Mouse (Mus musculus): ENCODE measurements around the gene Rnf213.

Rnf213 gene

DNA sequence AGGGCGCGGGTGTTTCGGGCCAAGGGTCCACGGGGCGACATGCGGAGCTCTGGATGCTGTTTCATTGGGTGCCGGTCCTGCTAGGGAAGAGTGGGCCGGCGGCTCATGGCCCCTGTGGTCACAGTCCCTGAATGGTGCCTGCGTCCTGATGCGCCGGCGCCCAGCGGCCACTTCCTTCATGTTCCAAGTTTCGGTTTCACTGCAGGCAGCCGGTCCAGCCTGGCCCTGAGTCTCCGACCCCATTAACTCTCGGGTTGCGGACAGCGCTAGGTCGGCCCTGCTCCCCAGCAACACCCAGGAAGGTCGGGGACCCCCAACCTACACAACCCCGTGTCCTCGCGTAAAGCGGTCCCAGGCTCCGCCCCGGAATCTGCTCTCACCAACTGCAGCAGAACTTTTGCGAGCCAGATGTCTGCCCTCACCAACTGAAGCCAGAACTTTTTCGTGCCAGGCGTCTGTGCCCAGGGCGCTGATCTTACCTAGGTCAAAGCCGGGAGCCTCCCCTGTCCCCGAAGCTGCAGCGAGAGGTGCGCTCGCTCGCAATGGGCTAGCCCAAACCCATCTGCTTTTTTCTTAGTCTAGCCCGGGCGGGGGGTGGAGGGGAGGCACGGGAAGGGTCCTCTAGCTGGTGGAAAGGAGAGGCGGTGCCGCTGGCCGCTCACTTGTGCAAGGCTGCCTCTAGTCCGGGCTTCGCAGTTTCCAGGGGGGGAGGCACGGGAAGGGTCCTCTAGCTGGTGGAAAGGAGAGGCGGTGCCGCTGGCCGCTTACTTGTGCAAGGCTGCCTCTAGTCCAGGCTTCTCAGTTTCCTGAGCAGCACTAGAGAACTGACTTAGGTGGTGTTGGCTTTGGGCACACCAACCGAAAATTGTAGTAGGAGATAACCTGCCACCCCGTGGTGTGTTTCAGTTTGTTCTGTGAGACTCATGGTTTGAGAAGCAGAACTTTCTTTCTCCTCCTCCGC, 2.3 kb upstream of the Rnf213 start:
- DNase-seq (ENCODE audit: low read depth, low spot score), result peak; percentile 75

DNA sequence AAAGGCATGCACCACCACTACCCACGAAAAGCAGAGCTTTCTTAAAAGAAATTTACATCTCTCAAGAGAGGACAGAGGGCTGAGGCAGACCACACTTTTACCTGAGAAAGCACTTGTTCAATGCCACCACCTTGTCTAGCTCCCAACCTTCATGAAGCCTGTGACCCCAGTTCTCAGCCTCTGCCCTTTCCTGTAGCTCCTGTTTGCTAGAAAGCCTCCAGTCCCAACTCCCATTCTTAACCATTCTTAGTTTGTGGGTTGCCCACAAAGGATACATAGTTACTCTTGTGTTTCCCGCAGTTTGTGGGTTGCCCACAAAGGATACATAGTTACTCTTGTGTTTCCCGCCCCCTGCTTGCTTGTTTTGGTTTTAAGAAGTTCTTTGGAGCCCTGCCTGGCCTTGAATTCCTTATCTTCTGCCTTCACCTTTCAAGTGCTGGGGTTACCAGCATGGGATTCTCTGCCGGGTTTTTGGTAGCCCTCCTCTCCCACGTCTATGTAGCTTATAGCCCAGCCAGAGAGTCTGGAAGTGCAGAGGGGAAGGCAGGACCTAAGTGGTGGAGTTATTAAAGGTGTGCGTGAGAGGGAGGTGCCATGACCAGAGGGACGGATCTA, 1.4 kb upstream of the Rnf213 start:
- peak; percentile 42 for DNase-seq (ENCODE audit: low read depth, low spot score)

DNA sequence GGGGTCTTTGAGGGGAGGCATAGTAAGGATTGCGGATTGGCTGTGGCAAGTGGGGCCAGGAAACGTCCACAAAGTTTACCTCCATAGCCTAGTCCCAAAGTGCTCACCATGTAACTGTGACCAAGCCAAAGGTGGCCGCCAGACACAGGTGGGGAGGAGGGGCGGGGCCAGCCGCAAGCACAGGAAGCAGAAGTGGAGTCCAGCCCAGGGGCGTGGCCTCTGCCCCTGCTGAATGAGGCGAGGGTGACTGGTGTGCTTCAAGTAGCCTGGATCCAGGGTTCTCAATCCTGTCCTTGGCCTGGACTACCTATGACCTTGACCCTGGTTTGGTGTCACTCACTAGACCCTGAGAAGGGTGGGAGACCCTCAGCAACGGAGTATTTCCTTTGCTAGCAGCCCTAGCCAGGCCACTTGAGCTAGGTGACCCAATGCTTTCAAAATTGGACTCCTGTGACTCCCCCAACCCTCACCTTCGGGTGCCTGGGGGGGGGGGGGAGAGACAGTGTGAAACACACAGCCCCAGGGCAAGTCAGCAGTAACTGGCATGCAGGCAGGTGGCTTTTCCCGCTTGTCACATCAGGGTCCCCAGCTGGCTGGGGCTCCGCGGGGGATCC, 792 bp upstream of the Rnf213 start:
- peak; percentile 45 for DNase-seq (ENCODE audit: low read depth, low spot score)

DNA sequence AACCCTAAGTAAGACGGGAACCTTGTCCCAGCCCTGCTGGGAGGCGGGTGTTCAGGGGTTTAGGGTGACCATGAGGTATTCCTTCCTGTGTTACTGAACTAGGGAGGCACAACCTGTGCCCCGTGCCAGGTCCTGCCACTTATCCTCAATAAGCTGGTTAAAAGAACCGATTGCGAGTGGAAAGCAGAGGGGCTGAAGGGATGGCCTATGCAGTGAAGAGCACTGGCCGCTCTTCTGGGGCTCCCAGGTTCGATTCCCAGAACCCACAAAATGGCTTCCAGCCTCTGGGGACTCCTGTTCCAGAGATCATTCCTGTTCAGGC, 544 bp downstream of the Rnf213 start:
- no peak for DNase-seq (ENCODE audit: low read depth, low spot score)

DNA sequence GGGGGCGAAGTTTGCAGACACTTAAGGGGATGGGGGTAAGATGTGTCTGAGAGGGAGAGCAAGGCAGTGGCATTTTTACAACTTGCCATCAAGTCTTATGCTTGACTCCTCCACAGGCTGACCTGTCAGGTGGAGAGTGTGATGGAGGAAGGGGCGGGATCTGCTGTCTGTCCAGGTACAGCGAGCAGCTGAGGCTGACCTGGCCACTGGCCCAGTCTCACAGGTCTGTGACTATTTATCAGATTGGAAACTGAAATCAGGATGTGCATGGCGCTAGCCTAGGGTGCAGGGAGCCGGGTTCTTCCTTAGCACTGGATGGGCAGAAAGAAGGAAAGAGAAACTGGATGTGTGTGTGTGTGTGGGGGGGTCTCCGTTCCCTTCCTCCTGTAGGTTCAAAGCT, 1.3 kb downstream of the Rnf213 start:
- peak; percentile 12 for DNase-seq (ENCODE audit: low read depth, low spot score)

DNA sequence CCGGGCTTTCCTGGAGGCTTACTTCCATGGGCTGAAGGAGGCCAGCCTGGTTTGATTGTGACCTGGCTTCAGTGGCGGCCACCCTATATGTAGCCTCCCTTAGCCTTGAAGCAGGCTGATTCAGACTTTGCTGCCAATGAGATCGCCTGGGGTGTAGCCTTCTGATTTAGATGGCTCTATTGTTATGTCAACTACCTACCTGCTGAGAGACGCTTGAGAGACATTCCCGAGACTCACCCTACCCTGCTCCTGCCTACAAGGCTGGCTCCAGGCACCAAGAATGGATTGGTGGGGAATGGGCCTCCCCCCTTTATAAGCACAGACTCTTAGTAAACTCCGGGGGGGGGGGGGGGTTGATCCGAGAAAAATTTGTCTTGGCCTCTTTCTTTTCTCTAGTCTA, 2.5 kb downstream of the Rnf213 start:
- DNase-seq (ENCODE audit: low read depth, low spot score), result no peak

DNA sequence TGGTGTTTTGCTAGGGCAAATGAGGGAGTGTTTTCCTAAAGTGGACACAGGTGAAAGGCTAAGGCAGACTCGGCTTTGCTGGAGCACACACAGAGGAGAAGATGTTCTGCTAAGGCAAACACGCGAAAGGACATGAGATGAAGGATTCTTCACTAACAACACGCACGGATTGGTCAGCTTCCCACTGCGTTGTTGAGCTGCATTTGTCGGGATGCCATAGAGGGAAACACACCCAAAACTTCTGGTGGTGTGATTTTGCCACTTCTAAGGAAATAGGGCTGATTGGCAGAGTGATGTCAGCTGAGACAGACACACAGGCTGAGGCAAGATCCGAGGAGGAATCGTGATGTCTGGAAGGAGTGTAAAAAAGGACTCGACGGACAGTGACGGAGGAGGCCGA, 3.0 kb downstream of the Rnf213 start:
- DNase-seq (ENCODE audit: low read depth, low spot score), result no peak

DNA sequence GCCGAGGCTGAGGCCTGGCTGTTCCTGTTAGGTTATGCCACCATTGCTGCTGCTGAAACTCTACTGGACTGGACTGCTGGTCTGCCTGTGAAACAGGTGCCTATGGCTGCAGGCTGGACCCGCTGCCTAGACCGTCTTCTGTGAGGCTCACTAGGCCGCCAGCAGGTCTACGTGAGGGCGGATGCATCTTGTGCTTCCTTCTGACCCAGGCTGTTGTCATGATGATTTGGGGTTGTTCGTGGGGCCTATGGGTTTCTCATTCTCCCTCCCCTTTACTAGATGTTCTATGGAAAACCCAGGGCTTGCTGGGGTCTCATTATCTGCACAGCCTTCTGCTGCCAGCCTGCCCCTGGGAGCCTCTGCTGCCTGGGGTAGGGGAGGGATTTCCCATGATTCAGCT, 3.6 kb downstream of the Rnf213 start:
- DNase-seq (ENCODE audit: low read depth, low spot score), result no peak

DNA sequence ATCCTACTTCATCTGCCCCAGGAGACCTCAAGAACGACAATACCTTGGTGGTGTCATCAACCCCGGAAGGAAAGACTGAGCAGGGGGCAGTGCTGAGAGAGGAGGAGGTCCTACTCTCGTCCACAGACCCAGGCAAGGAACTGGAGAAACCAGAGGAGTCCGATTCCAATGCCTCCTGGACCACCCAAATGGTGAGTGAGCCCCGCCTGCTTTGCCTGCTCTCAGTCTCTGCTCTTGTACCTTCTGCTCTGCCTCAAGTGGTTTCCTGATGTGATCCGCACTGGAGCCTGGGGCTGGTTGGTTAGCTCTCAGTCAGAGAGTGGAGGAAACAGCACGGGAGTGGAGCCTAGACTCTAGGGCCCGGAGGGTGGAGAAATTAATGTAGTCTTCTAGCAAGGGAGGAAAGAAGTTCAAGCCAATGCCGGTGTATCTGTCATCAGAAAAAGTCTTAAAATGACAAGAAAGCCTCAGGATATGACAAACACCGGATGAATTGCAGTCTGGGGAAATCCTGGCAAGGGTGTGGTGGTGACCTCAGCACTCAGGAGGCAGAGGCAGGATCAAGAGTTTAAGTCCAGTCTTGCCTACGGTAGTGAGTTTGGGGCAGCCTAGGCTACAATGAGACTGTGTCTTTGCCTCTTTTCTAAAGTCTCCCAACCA, 9.7 kb downstream of the Rnf213 start:
- DNase-seq (ENCODE audit: low read depth, low spot score), result peak; percentile 63

DNA sequence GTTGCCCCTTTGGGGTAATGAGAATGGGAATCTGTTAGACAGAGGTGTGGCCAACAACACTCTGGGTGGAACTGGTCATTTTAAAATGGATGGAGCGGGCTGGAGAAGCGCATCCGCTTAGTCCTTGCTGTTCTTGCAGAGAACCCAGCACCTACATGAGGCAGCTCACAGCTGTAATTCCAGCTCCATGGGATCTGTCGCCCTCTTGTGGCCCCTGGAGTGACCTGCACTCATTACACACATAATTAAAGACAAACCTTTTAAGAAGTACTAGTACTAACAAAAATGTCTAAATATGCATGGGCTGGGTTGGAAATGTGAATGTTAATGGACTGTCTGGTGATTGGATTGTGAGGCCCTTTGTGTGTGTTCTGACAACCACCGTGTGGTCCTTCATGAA, 11.7 kb downstream of the Rnf213 start:
- DNase-seq (ENCODE audit: low read depth, low spot score), result peak; percentile 71

DNA sequence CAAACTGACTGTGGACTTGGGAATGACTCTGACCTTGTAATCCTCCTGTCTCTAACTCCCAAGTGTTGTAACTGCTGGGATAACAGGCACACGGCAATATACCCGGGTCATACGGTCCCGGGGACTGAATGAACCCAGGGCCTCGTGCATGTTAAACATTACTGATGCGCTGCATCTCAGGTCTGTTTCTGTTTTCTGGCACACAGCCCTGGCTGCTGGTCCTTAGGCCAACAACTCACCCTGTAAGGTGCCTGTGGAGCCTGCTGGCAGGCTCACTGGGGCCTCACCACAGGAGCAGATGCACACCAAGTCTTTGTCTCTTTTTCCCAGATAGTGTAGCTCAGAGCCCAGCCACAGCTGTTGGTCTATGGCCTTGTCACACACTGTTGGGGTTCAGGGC, 14.5 kb downstream of the Rnf213 start:
- DNase-seq (ENCODE audit: low read depth, low spot score), result no peak

DNA sequence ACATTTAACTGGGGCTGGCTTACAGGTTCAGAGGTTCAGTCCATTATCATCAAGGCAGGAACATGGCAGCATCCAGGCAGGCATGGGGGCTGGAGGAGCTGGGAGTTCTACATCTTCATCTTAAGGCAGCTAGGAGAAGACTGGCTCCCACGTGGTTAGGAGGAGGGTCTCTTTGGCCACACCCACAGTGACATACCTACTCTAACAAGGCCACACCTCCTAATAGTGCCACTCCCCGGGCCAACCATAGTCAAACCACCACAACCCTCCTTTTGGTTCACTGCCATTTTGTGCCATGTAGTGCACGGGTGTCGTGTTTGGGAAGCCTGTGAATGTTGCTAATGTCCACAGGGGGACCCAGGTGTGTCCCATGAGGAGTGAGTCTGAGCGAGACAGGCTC, 15.1 kb downstream of the Rnf213 start:
- no peak for DNase-seq (ENCODE audit: low read depth, low spot score)

DNA sequence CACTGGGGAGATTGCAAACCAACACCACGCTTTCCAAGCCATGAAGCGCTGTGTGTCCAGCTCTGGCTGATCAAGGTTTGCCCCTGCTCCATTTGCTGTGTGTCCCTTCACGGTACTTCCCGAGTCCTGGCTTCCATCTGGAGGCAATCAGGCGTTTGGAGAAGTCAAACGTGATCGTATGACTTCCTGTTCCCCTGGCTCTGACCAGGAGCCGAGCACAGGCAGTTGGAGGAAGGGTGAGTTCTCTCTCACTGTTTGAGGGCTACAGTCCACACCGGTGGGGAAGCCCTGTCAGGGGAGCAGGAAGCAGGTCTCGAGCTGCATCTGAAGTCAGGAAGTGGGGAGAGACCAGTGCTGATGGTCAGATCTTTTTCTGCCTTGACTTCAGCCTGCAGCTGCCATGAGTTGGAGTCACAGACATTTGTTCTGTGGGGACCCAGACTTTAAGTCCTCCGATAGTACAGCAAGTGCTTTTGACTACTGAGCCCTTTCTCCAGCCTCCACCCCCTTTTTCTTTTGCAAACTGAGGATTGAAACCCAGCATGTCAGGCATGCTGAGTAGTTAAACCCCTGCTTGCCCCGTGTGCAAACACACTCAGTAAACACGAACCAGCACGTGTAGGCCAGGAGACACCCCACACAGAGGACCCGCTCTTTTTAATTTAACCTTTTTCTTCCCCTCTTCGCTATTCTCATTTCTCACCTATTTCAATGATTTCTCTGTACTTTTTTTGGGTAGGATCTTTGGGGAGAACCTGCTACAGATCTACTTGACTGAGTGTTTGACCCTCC, 26.6 kb downstream of the Rnf213 start:
- DNase-seq (ENCODE audit: low read depth, low spot score), result no peak

DNA sequence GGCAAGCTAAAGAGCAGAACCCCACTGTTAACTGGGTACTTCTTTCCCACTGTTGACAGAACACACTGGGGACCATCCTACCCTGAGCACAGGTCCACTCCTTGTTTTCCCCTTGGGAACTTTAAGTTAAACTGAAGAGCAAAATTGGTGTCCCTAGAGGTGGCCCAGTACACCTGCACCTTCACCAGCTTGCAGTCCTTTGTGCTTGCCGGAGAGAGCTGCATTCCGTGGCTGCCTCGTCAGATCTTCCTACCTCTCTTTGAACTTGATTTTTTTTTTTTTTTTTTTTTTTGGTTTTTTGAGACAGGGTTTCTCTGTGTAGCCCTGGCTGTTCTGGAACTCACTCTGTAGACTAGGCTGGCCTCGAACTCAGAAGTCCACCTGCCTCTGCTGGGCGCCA, 27.5 kb downstream of the Rnf213 start:
- DNase-seq (ENCODE audit: low read depth, low spot score), result no peak

DNA sequence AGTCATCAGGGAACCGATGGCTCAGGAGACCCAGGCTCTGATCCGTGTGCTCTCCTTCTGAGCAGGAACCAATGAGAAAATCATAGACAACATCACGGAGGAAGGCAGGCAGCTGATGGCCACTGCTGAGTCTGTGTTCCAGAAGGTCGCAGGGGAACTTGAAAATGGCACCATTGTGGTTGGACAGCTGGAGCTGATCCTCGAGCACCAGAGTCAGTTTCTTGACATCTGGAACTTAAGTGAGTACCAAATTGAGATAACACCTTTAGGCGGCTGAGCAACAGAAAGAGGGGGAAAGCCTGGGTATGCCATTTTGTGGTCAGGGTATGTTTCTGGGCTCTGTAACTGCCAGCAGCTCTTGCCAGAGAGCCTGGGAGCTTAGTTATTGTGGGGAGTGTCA, 34.5 kb downstream of the Rnf213 start:
- no peak for DNase-seq (ENCODE audit: low read depth, low spot score)

DNA sequence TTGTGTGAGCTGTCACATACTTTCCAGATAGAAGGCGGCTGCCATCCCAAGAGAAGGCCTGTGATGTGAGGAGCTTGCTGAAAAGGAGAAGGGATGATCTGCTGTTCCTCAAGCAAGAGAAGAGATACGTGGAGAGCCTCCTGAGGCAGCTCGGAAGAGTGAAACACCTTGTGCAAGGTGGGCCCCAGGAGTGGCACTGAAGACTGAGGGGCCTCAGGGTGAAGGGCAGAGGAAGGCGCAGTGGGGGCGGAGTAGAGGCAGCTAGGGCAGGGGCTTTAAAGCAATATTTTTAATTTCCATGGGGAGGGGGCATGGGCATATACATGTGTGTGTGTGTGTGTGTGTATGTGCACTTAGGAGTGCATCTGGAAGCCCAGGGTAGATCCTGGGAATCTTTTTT, 35.1 kb downstream of the Rnf213 start:
- no peak for DNase-seq (ENCODE audit: low read depth, low spot score)

DNA sequence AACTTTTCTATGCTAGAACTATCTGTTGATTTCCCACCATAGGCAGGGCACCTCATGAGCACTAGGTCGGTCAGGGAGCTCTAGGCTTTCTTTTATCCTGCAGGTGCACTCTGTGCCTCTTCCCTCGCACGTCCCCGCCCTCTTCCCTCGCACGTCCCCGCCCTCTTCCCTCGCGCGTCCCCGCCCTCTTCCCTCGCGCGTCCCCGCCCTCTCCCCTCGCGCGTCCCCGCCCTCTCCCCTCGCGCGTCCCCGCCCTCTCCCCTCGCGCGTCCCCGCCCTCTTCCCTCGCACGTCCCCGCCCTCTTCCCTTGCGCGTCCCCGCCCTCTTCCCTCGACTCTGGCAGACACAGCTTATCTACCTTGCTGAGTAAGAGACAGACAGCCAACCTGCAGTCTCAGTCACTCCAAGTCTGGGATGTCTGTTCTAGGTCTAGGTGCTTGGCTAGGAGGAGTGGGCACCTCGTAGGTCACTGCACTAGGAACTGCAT, 35.8 kb downstream of the Rnf213 start:
- no peak for DNase-seq (ENCODE audit: low read depth, low spot score)

DNA sequence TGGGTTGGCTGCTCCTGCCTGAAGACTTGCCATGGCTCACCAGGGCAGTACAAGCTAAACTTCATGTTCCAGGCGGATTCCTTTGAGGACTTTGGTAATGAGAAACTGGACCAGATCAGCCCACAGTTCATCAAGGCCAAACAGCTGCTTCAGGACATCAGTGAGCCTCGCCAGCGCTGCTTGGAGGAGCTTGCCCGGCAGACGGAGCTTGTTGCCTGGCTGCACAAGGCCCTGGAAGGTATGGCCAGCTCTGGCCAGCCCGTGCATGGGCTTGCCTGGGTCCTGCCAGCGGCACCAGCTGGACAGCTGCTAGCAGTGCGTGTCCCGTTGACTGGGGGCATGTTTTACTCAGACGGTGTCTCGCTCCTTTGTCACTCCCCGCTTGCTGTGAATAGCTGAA, 38.6 kb downstream of the Rnf213 start:
- no peak for DNase-seq (ENCODE audit: low read depth, low spot score)

DNA sequence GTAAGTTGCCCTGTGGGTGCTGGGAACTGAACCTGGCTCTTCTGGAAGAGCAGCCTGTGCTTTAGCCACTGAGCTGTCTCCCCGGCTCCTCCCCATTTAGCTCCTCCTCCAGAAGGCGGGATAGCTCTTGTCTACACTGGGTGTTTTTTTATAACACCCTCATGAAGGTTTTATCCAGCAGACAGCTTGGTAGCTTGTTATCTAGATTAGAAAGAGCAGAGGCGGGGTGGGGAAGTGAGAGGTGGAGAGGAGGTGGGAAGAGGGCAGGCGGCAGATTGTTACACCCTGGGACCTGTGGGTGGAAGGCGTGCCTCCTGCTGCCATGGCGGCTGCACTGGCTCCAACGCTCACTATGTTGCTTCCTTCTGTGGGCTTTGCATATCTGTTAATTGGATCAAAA, 39.8 kb downstream of the Rnf213 start:
- DNase-seq (ENCODE audit: low read depth, low spot score), result no peak

DNA sequence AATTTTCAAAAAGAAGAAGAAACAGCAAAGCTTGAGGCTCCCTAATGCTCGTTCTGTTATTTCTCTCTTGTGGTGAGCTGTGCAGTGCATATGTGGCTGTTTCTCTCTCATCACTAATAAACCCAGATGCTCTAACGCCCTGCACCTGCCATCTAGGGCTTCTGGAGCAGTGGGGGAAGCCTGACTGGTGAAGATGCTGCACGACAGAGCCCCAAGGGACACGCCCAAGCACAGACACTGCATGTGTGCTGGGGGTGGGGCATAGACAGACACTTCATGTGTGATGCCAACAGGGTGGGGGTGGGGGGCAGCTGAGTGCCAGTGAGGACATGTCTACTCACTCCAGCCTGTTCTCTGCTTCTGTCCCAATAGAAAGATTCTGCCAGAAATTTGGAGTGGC, 41.4 kb downstream of the Rnf213 start:
- DNase-seq (ENCODE audit: low read depth, low spot score), result no peak

All from 3T3-L1 (cell line).